Comparison of ENCODE assay signal across 12 mouse cellular contexts in the genomic region with DNA sequence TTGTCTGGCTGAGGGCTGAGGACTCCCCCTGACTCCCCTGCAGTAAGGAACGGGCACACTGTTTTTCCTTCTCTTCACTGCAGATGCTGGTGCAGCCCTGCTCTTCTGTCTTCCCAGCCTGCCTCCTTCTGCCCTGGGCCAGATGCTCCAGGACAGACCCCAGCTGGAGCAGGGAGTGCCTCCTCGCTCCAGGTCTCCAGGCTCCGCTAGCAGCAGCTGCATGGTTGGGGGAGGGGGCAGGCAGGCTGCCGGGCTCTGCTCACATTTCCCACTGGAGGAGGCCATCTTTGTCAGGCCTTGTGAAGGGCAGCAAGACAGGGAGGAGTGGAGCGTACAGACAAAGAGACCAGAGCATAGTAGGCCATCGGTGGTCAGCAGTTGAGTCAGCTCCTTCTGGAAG. TPM values are rescaled to one million over a fixed set of nuclear protein-coding genes. Genes with fewer than 3 reads are reported as not detected.
DNase-seq lines count a peak whose midpoint lies in the region; ATAC-seq and TF ChIP-seq lines count a peak whose summit lies in the region.
"Had no signal": no experiment of that assay in that cellular context is flagged by ENCODE, and none has a peak within 500 bp of the region (broad histone marks: within the 10 kb centered on the region; RNA-seq: fewer than 3 reads in every experiment).

No protein-coding gene starts in this region.

- H3K27me3 ChIP-seq in embryonic facial prominence, embryonic 14.5 days (replicated peaks; ENCODE audit: control insufficient read depth, insufficient read depth, low read length) = peaks cover 34% of the 10 kb centered on the region
- 0 out of 2 replicates have a peak, but pooled peaks cover 7% of the 10 kb centered on the region for H3K27me3 ChIP-seq in hindbrain, postnatal 0 days (ENCODE audit: insufficient read depth, low read length)
- H3K27me3 ChIP-seq in stomach, postnatal 0 days (ENCODE audit: control insufficient read depth, insufficient read depth, low read length) = peaks cover 18% of the 10 kb centered on the region

- intact Hi-C loops in gastrocnemius, postnatal 14 days (cut with DNase I; ENCODE audit: low total_unique reads) = no loop called here

- peak; percentile 39 to 41 for DNase-seq in cerebellum, postnatal 25 days
- no peak for DNase-seq in cerebellum, adult 9-10 months
- DNase-seq in embryonic facial prominence, embryonic 14.5 days (ENCODE audit: low spot score) = peak; percentile 31
- DNase-seq in hindbrain, postnatal 0 days (ENCODE audit: low spot score) = peak; percentile 70
- no peak for DNase-seq in gastrocnemius, postnatal 14 days
- DNase-seq in stomach, postnatal 0 days (ENCODE audit: low spot score) = no peak
- DNase-seq in layer of hippocampus, adult 11-12 months (ENCODE audit: low spot score) = no peak
- DNase-seq: heart, adult 11 months; kidney, adult 11 months; lung, postnatal 14 days had no signal

- TF ChIP-seq EP300 in stomach, postnatal 0 days (optimal IDR thresholded peaks at IDR 0.05) = no peak

- WGBS in embryonic facial prominence, embryonic 14.5 days = 21% methylated on average over 6 of the region's 6 CpGs
- 8% methylated on average over 6 of the region's 6 CpGs for WGBS in hindbrain, postnatal 0 days
- WGBS in olfactory bulb, adult 2 months = 28% methylated on average over 6 of the region's 6 CpGs
- 23% methylated on average over 6 of the region's 6 CpGs for WGBS in stomach, postnatal 0 days

- no peaks in the 10 kb centered on the region for H3K9me3 ChIP-seq in embryonic facial prominence, embryonic 14.5 days (ENCODE audit: control insufficient read depth, low read length)
- H3K9me3 ChIP-seq in hindbrain, postnatal 0 days (ENCODE audit: low read length) = no peaks in the 10 kb centered on the region
- H3K9me3 ChIP-seq in stomach, postnatal 0 days (ENCODE audit: control insufficient read depth, low read length) = no peaks in the 10 kb centered on the region
- H3K9me3 ChIP-seq: limb, embryonic 12.5 days had no signal

- TF ChIP-seq POLR2A in olfactory bulb, adult 2 months (IDR thresholded peaks at IDR 0.05; ENCODE audit: insufficient read depth, low read depth, low read length) = no peak

- H3K27ac ChIP-seq in embryonic facial prominence, embryonic 14.5 days (replicated peaks; ENCODE audit: low read depth, low read length) = no peak overlapping the region
- peak overlapping the region; percentile 59 for H3K27ac ChIP-seq in hindbrain, postnatal 0 days
- H3K27ac ChIP-seq in olfactory bulb, adult 2 months (ENCODE audit: insufficient read depth, low read depth, low read length) = no peak overlapping the region
- H3K27ac ChIP-seq in stomach, postnatal 0 days (replicated peaks) = no peak overlapping the region
- H3K27ac ChIP-seq: limb, embryonic 12.5 days had no signal

- H3K9ac ChIP-seq in embryonic facial prominence, embryonic 14.5 days (ENCODE audit: low read depth, low read length) = no peak overlapping the region
- peak overlapping the region; percentile 52 for H3K9ac ChIP-seq in hindbrain, postnatal 0 days (replicated peaks; ENCODE audit: low read length)
- H3K9ac ChIP-seq in stomach, postnatal 0 days (ENCODE audit: low read length) = no peak overlapping the region
- H3K9ac ChIP-seq: limb, embryonic 12.5 days had no signal

- ATAC-seq in embryonic facial prominence, embryonic 14.5 days (ENCODE audit: low read depth) = peak; percentile 42; the same call in 1 of the 2 replicates
- peak; percentile 28; the same call in 1 of the 2 replicates for ATAC-seq in hindbrain, postnatal 0 days
- no peak for ATAC-seq in stomach, postnatal 0 days (ENCODE audit: low FRiP score, low TSS enrichment)

- no peak overlapping the region for H3K4me2 ChIP-seq in embryonic facial prominence, embryonic 14.5 days (ENCODE audit: low read depth, low read length)
- peak overlapping the region; percentile 67 for H3K4me2 ChIP-seq in hindbrain, postnatal 0 days (ENCODE audit: low read depth, low read length)
- H3K4me2 ChIP-seq in stomach, postnatal 0 days (replicated peaks; ENCODE audit: low read depth) = no peak overlapping the region
- H3K4me2 ChIP-seq: limb, embryonic 12.5 days had no signal

- no peak for TF ChIP-seq CTCF in hindbrain, postnatal 0 days (IDR thresholded peaks at IDR 0.05; ENCODE audit: low read depth)
- no peak for TF ChIP-seq CTCF in olfactory bulb, adult 2 months (IDR thresholded peaks at IDR 0.05; ENCODE audit: insufficient read depth, low read depth, low read length)
- TF ChIP-seq CTCF in stomach, postnatal 0 days (IDR thresholded peaks at IDR 0.05; ENCODE audit: low read depth) = no peak

- H3K4me3 ChIP-seq in embryonic facial prominence, embryonic 14.5 days (ENCODE audit: low read depth, low read length) = no peak overlapping the region
- H3K4me3 ChIP-seq in hindbrain, postnatal 0 days (ENCODE audit: low read length) = peak overlapping the region; percentile 73
- H3K4me3 ChIP-seq in olfactory bulb, adult 2 months (ENCODE audit: insufficient read depth, low read depth, low read length) = peak overlapping the region; percentile 22; the same call in 1 of the 2 replicates
- no peak overlapping the region for H3K4me3 ChIP-seq in stomach, postnatal 0 days (ENCODE audit: low read depth, low read length)
- H3K4me3 ChIP-seq: limb, embryonic 12.5 days had no signal

- H3K4me1 ChIP-seq in embryonic facial prominence, embryonic 14.5 days (ENCODE audit: control insufficient read depth, insufficient read depth, low read length) = peaks cover 6% of the 10 kb centered on the region; the same call in 1 of the 2 replicates
- H3K4me1 ChIP-seq in hindbrain, postnatal 0 days (ENCODE audit: insufficient read depth, low read length) = peaks cover 12% of the 10 kb centered on the region; the same call in 1 of the 2 replicates
- peaks cover 15% of the 10 kb centered on the region for H3K4me1 ChIP-seq in olfactory bulb, adult 2 months (ENCODE audit: control insufficient read depth, insufficient read depth, low read length)
- peaks cover 3% of the 10 kb centered on the region; the same call in 1 of the 2 replicates for H3K4me1 ChIP-seq in stomach, postnatal 0 days (replicated peaks; ENCODE audit: control insufficient read depth, insufficient read depth)

- H3K36me3 ChIP-seq in embryonic facial prominence, embryonic 14.5 days (ENCODE audit: control insufficient read depth, insufficient read depth, low read length) = no peaks in the 10 kb centered on the region
- peaks cover 23% of the 10 kb centered on the region; the same call in 1 of the 2 replicates for H3K36me3 ChIP-seq in hindbrain, postnatal 0 days (ENCODE audit: insufficient read depth, low read length)
- H3K36me3 ChIP-seq in stomach, postnatal 0 days (ENCODE audit: control insufficient read depth, insufficient read depth, low read length) = no peaks in the 10 kb centered on the region
- H3K36me3 ChIP-seq: limb, embryonic 12.5 days had no signal

RNA-seq across cellular contexts. Expression of gene Nt5c2, which starts 4.4 kb away (rescaled TPM):
- 65.6 and 66.3 TPM in 2 replicates for polyA plus RNA-seq in embryonic facial prominence, embryonic 14.5 days (2014; fragmentation: Nextera tagmentation; extraction: Ambion mirVana)
- total RNA-seq in hindbrain, postnatal 0 days (2014; rRNA removed) = 43.4 and 44.2 TPM in 2 replicates
- 79.8 and 80.7 TPM in 2 replicates for polyA plus RNA-seq in hindbrain, postnatal 0 days (2015; fragmentation: Nextera tagmentation; extraction: Ambion mirVana)
- not detected in 2 replicates for polyA plus RNA-seq in olfactory bulb, adult 2 months (2012; ENCODE audit: insufficient read depth, insufficient read length, low replicate concordance, missing spikeins)
- total RNA-seq in gastrocnemius, postnatal 14 days (2021) = 10 to 100 TPM; 17.5 to 23.0 TPM
- polyA plus RNA-seq in stomach, postnatal 0 days (2015; fragmentation: Nextera tagmentation; extraction: Ambion mirVana) = 59.4 and 70.9 TPM in 2 replicates

RNA-seq across cellular contexts. Expression of gene Ina, which starts 4.8 kb away (rescaled TPM):
- polyA plus RNA-seq in embryonic facial prominence, embryonic 14.5 days (2014; fragmentation: Nextera tagmentation; extraction: Ambion mirVana) = 17.6 and 17.9 TPM in 2 replicates
- total RNA-seq in hindbrain, postnatal 0 days (2014; rRNA removed) = 217 and 280 TPM in 2 replicates
- 294 and 315 TPM in 2 replicates for polyA plus RNA-seq in hindbrain, postnatal 0 days (2015; fragmentation: Nextera tagmentation; extraction: Ambion mirVana)
- polyA plus RNA-seq in olfactory bulb, adult 2 months (2012; ENCODE audit: insufficient read depth, insufficient read length, low replicate concordance, missing spikeins) = not detected in 2 replicates
- not detected for total RNA-seq in gastrocnemius, postnatal 14 days (2021)
- polyA plus RNA-seq in stomach, postnatal 0 days (2015; fragmentation: Nextera tagmentation; extraction: Ambion mirVana) = 3.5 and 4.2 TPM in 2 replicates

RNA-seq across cellular contexts. Expression of gene Pcgf6, which starts 31.4 kb away (rescaled TPM):
- 13.9 and 17.8 TPM in 2 replicates for polyA plus RNA-seq in embryonic facial prominence, embryonic 14.5 days (2014; fragmentation: Nextera tagmentation; extraction: Ambion mirVana)
- total RNA-seq in hindbrain, postnatal 0 days (2014; rRNA removed) = 12.9 and 17.9 TPM in 2 replicates
- 20.0 and 22.7 TPM in 2 replicates for polyA plus RNA-seq in hindbrain, postnatal 0 days (2015; fragmentation: Nextera tagmentation; extraction: Ambion mirVana)
- not detected in 2 replicates for polyA plus RNA-seq in olfactory bulb, adult 2 months (2012; ENCODE audit: insufficient read depth, insufficient read length, low replicate concordance, missing spikeins)
- total RNA-seq in gastrocnemius, postnatal 14 days (2021) = 1 to 10 TPM; 2.4 to 3.1 TPM
- 9.8 and 10.1 TPM in 2 replicates for polyA plus RNA-seq in stomach, postnatal 0 days (2015; fragmentation: Nextera tagmentation; extraction: Ambion mirVana)

RNA-seq across cellular contexts. Expression of gene Taf5, which starts 48.2 kb away (rescaled TPM):
- 6.6 and 7.7 TPM in 2 replicates for polyA plus RNA-seq in embryonic facial prominence, embryonic 14.5 days (2014; fragmentation: Nextera tagmentation; extraction: Ambion mirVana)
- total RNA-seq in hindbrain, postnatal 0 days (2014; rRNA removed) = 7.2 and 11.3 TPM in 2 replicates
- polyA plus RNA-seq in hindbrain, postnatal 0 days (2015; fragmentation: Nextera tagmentation; extraction: Ambion mirVana) = 2.9 and 3.3 TPM in 2 replicates
- not detected in 2 replicates for polyA plus RNA-seq in olfactory bulb, adult 2 months (2012; ENCODE audit: insufficient read depth, insufficient read length, low replicate concordance, missing spikeins)
- 1 to 10 TPM; 2.5 to 2.7 TPM for total RNA-seq in gastrocnemius, postnatal 14 days (2021)
- 1.6 and 1.8 TPM in 2 replicates for polyA plus RNA-seq in stomach, postnatal 0 days (2015; fragmentation: Nextera tagmentation; extraction: Ambion mirVana)

Comparison
In these comparisons a context has a peak if more than half of its experiments do, and no peak if none do; other contexts are left out.
1. DNase-seq: peak in cerebellum, postnatal 25 days (2 of 2), embryonic facial prominence, embryonic 14.5 days (single experiment) and hindbrain, postnatal 0 days (single experiment); none in cerebellum, adult 9-10 months (single experiment), gastrocnemius, postnatal 14 days (single experiment), stomach, postnatal 0 days (single experiment) and layer of hippocampus, adult 11-12 months (single experiment).
2. H3K4me3 ChIP-seq: peak in hindbrain, postnatal 0 days (single experiment) and olfactory bulb, adult 2 months (single experiment); none in embryonic facial prominence, embryonic 14.5 days (single experiment) and stomach, postnatal 0 days (single experiment).